Mouse (Mus musculus) lung, postnatal 0 days (tissue): Measurements from ENCODE around the gene Btbd17.

Experiments used
- CTCF ChIP-seq: IDR thresholded peaks from 2 replicates; pipeline ENCODE4 v1.5.1; 2016; ENCODE audit warnings: antibody characterized with exemption, mild to moderate bottlenecking
- EP300 ChIP-seq: IDR thresholded peaks from 2 replicates; pipeline ENCODE4 v1.6.1; 2016; ENCODE audit warnings: antibody characterized with exemption, mild to moderate bottlenecking, control low read depth

- TF ChIP-seq CTCF (no peak), EP300 (no peak)
Measured at GRCm38 (mm10) chr11:114833166-114833565, 37.4 kb upstream of the Btbd17 start.
